15 mouse cellular contexts compared by ENCODE assay signal in the genomic region with DNA sequence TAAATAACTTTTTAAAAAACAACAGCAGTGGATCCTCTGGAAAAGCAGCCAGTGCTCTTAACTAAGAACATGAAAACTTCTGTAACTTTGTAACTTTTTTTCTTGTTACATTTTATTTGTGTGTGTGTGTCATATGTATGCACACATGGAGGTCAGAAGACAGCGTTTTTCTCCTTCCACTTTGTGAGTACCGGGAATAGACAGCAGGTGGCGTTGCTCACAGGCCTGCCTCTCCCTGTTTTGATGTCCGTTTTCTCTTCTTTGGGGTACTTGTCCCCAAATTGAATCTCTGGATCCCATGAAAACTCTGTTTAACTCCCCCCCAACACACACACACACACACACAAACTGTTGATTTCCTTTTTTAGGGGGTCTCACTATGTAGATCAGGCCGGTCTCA. TPM values are rescaled to one million over a fixed set of nuclear protein-coding genes. Genes with fewer than 3 reads are reported as not detected.
A peak's percentile ranks its signal among the peaks of the same experiment; 100 is the strongest.
DNase-seq lines count a peak whose midpoint lies in the region; ATAC-seq and TF ChIP-seq lines count a peak whose summit lies in the region.
"Had no signal": no experiment of that assay in that cellular context is flagged by ENCODE, and none has a peak within 500 bp of the region (broad histone marks: within the 10 kb centered on the region; RNA-seq: fewer than 3 reads in every experiment).

No protein-coding gene starts in this region.

- ATAC-seq in forebrain, embryonic 11.5 days (replicated peaks; ENCODE audit: low FRiP score), result no peak
- ATAC-seq in forebrain, embryonic 12.5 days (ENCODE audit: low FRiP score), result no peak
- no peak for ATAC-seq in liver, embryonic 12.5 days
- ATAC-seq in activated CD4-positive, CD25-positive, alpha-beta regulatory T cell, adult 4 months, result no peak
- ATAC-seq in midbrain, embryonic 14.5 days (ENCODE audit: low FRiP score, low TSS enrichment), result no peak
- ATAC-seq: hindbrain, embryonic 16.5 days had no signal

- no peaks in the 10 kb centered on the region for H3K36me3 ChIP-seq in forebrain, embryonic 11.5 days (ENCODE audit: control insufficient read depth, insufficient read depth, low read length)
- H3K36me3 ChIP-seq in forebrain, embryonic 12.5 days (replicated peaks), result no peaks in the 10 kb centered on the region
- no peaks in the 10 kb centered on the region for H3K36me3 ChIP-seq in liver, embryonic 12.5 days
- H3K36me3 ChIP-seq in E14TG2a.4 (ENCODE audit: insufficient read depth, low read length), result no peaks in the 10 kb centered on the region
- H3K36me3 ChIP-seq in midbrain, embryonic 14.5 days (ENCODE audit: control insufficient read depth, insufficient read depth, low read length), result no peaks in the 10 kb centered on the region
- H3K36me3 ChIP-seq: forebrain, embryonic 10.5 days; heart, embryonic 13.5 days; midbrain, embryonic 12.5 days had no signal

- H3K4me3 ChIP-seq in forebrain, embryonic 11.5 days (ENCODE audit: low read depth, low read length), result no peak overlapping the region
- no peak overlapping the region for H3K4me3 ChIP-seq in forebrain, embryonic 12.5 days (replicated peaks)
- H3K4me3 ChIP-seq in liver, embryonic 12.5 days, result no peak overlapping the region
- H3K4me3 ChIP-seq in E14TG2a.4 (replicated peaks; ENCODE audit: low read length), result no peak overlapping the region
- no peak overlapping the region for H3K4me3 ChIP-seq in cortical plate, adult 2 months (ENCODE audit: insufficient read depth, low read length)
- H3K4me3 ChIP-seq in midbrain, embryonic 14.5 days (replicated peaks; ENCODE audit: low read depth, low read length), result no peak overlapping the region
- H3K4me3 ChIP-seq: forebrain, embryonic 10.5 days; heart, embryonic 13.5 days; midbrain, embryonic 12.5 days had no signal

- H3K9ac ChIP-seq in forebrain, embryonic 11.5 days (ENCODE audit: low read length), result no peak overlapping the region
- H3K9ac ChIP-seq in forebrain, embryonic 12.5 days, result no peak overlapping the region
- no peak overlapping the region for H3K9ac ChIP-seq in liver, embryonic 12.5 days
- H3K9ac ChIP-seq in midbrain, embryonic 14.5 days (replicated peaks; ENCODE audit: low read length), result no peak overlapping the region
- H3K9ac ChIP-seq: heart, embryonic 13.5 days; midbrain, embryonic 12.5 days had no signal

- H3K27ac ChIP-seq in forebrain, embryonic 11.5 days (ENCODE audit: low read depth, low read length), result no peak overlapping the region
- no peak overlapping the region for H3K27ac ChIP-seq in forebrain, embryonic 12.5 days
- no peak overlapping the region for H3K27ac ChIP-seq in liver, embryonic 12.5 days
- H3K27ac ChIP-seq in cortical plate, adult 2 months (ENCODE audit: insufficient read depth, low read length), result no peak overlapping the region
- H3K27ac ChIP-seq in midbrain, embryonic 14.5 days (replicated peaks; ENCODE audit: low read depth, low read length), result no peak overlapping the region
- H3K27ac ChIP-seq: forebrain, embryonic 10.5 days; heart, embryonic 13.5 days; midbrain, embryonic 12.5 days had no signal

- DNase-seq in forebrain, embryonic 11.5 days (ENCODE audit: low spot score), result peak; percentile 59
- peak; percentile 34 for DNase-seq in liver
- no peak for DNase-seq in midbrain, embryonic 14.5 days
- DNase-seq: gastrocnemius, postnatal 10 days; lung, adult 18-20 months had no signal

- no peak overlapping the region for H3K4me2 ChIP-seq in forebrain, embryonic 11.5 days (ENCODE audit: low read depth, low read length, severe bottlenecking)
- H3K4me2 ChIP-seq in forebrain, embryonic 12.5 days, result no peak overlapping the region
- H3K4me2 ChIP-seq in liver, embryonic 12.5 days, result no peak overlapping the region
- H3K4me2 ChIP-seq in midbrain, embryonic 14.5 days (ENCODE audit: low read length), result no peak overlapping the region
- H3K4me2 ChIP-seq: heart, embryonic 13.5 days; midbrain, embryonic 12.5 days had no signal

- no peak for TF ChIP-seq POLR2A in cortical plate, adult 2 months (IDR thresholded peaks at IDR 0.05; ENCODE audit: extremely low read depth, insufficient read depth, low read length)

- WGBS in forebrain, embryonic 11.5 days, result 35% methylated on average over 5 of the region's 5 CpGs
- 33% methylated on average over 5 of the region's 5 CpGs for WGBS in forebrain, embryonic 12.5 days
- WGBS in liver, embryonic 12.5 days (ENCODE audit: insufficient replicate concordance), result 36% methylated on average over 5 of the region's 5 CpGs
- WGBS in midbrain, embryonic 14.5 days, result 39% methylated on average over 5 of the region's 5 CpGs

- TF ChIP-seq CTCF in E14TG2a.4 (conservative IDR thresholded peaks at IDR 0.05; ENCODE audit: low read length), result peak; percentile 74
- TF ChIP-seq CTCF in cortical plate, adult 2 months (IDR thresholded peaks at IDR 0.05; ENCODE audit: extremely low read depth, insufficient read depth, low read length), result peak; percentile 28; the same call in 1 of the 2 replicates

- H3K27me3 ChIP-seq in forebrain, embryonic 11.5 days (ENCODE audit: control insufficient read depth, insufficient read depth, low read length), result no peaks in the 10 kb centered on the region
- no peaks in the 10 kb centered on the region for H3K27me3 ChIP-seq in forebrain, embryonic 12.5 days
- no peaks in the 10 kb centered on the region for H3K27me3 ChIP-seq in liver, embryonic 12.5 days (replicated peaks)
- H3K27me3 ChIP-seq in E14TG2a.4 (ENCODE audit: insufficient read depth, low read length), result no peaks in the 10 kb centered on the region
- no peaks in the 10 kb centered on the region for H3K27me3 ChIP-seq in midbrain, embryonic 14.5 days (ENCODE audit: control insufficient read depth, insufficient read depth, low read length)
- H3K27me3 ChIP-seq: heart, embryonic 13.5 days; midbrain, embryonic 12.5 days had no signal

- H3K4me1 ChIP-seq in forebrain, embryonic 11.5 days (replicated peaks; ENCODE audit: control insufficient read depth, insufficient read depth, low read length), result no peaks in the 10 kb centered on the region; the same call in 1 of the 2 replicates
- H3K4me1 ChIP-seq in forebrain, embryonic 12.5 days, result peaks cover 11% of the 10 kb centered on the region; the same call in 1 of the 2 replicates
- peaks cover 27% of the 10 kb centered on the region for H3K4me1 ChIP-seq in liver, embryonic 12.5 days
- peaks cover 43% of the 10 kb centered on the region for H3K4me1 ChIP-seq in E14TG2a.4 (replicated peaks; ENCODE audit: low read depth, low read length)
- no peaks in the 10 kb centered on the region for H3K4me1 ChIP-seq in cortical plate, adult 2 months (ENCODE audit: control insufficient read depth, insufficient read depth, low read length)
- H3K4me1 ChIP-seq in midbrain, embryonic 14.5 days (ENCODE audit: control insufficient read depth, insufficient read depth, low read length), result peaks cover 4% of the 10 kb centered on the region; the same call in 1 of the 2 replicates

- no peaks in the 10 kb centered on the region for H3K9me3 ChIP-seq in forebrain, embryonic 11.5 days (ENCODE audit: control insufficient read depth, low read length)
- H3K9me3 ChIP-seq in forebrain, embryonic 12.5 days, result no peaks in the 10 kb centered on the region
- no peaks in the 10 kb centered on the region for H3K9me3 ChIP-seq in liver, embryonic 12.5 days (replicated peaks)
- no peaks in the 10 kb centered on the region for H3K9me3 ChIP-seq in E14TG2a.4 (ENCODE audit: low read length)
- no peaks in the 10 kb centered on the region for H3K9me3 ChIP-seq in midbrain, embryonic 14.5 days (ENCODE audit: control insufficient read depth, low read length)
- H3K9me3 ChIP-seq: forebrain, embryonic 10.5 days; heart, embryonic 13.5 days; midbrain, embryonic 12.5 days had no signal

RNA-seq across cellular contexts. Expression of gene Car6, which starts 12.8 kb away (rescaled TPM):
- polyA plus RNA-seq in forebrain, embryonic 11.5 days (2014; fragmentation: Nextera tagmentation; extraction: Ambion mirVana), result not detected in 2 replicates
- polyA plus RNA-seq in forebrain, embryonic 12.5 days (2016; fragmentation: Nextera tagmentation; extraction: Ambion mirVana), result not detected in 2 replicates
- not detected in 2 replicates for polyA plus RNA-seq in liver, embryonic 12.5 days (2016; fragmentation: Nextera tagmentation; extraction: Ambion mirVana)
- not detected in 2 replicates for polyA plus RNA-seq in cortical plate, adult 2 months (2012; rRNA removed)
- not detected for polyA plus RNA-seq in activated CD4-positive, CD25-positive, alpha-beta regulatory T cell, adult 4 months (2017; shearing (Covaris generic))
- 0.32 TPM in 1 of 2 replicates, not detected in the other for polyA plus RNA-seq in midbrain, embryonic 14.5 days (2014; fragmentation: Nextera tagmentation; extraction: Ambion mirVana)
- polyA plus RNA-seq: forebrain, embryonic 10.5 days; heart, embryonic 13.5 days; hindbrain, embryonic 16.5 days; midbrain, embryonic 12.5 days; neural tube, embryonic 14.5 days had no signal

RNA-seq across cellular contexts. Expression of gene Eno1, which starts 22.6 kb away (rescaled TPM):
- polyA plus RNA-seq in forebrain, embryonic 11.5 days (2014; fragmentation: Nextera tagmentation; extraction: Ambion mirVana), result 1,858 and 1,977 TPM in 2 replicates
- 1,282 and 1,334 TPM in 2 replicates for polyA plus RNA-seq in forebrain, embryonic 12.5 days (2016; fragmentation: Nextera tagmentation; extraction: Ambion mirVana)
- 1,241 and 1,342 TPM in 2 replicates for polyA plus RNA-seq in liver, embryonic 12.5 days (2016; fragmentation: Nextera tagmentation; extraction: Ambion mirVana)
- polyA plus RNA-seq in cortical plate, adult 2 months (2012; rRNA removed), result 902 and 906 TPM in 2 replicates
- polyA plus RNA-seq in activated CD4-positive, CD25-positive, alpha-beta regulatory T cell, adult 4 months (2017; shearing (Covaris generic)), result 100 to 1,000 TPM; 543 to 642 TPM
- 935 and 972 TPM in 2 replicates for polyA plus RNA-seq in midbrain, embryonic 14.5 days (2014; fragmentation: Nextera tagmentation; extraction: Ambion mirVana)
